Mouse (Mus musculus) CH12.LX (cell line): ENCODE results near the gene Kank1. TPM values are rescaled to one million over a fixed set of nuclear protein-coding genes. Genes with fewer than 3 reads are reported as not detected.

Experiments used
- DNase-seq: peaks from one replicate; pipeline ENCODE4 v3.0.0-alpha.2; 2013; ENCODE audit errors: extremely low read depth
- H3K27ac ChIP-seq: 2 replicates; pipeline ENCODE4 v1.5.1; 2012; ENCODE audit warnings: low read depth, mild to moderate bottlenecking, control low read depth, moderate library complexity; ENCODE audit not compliant: insufficient read depth
- H3K27me3 ChIP-seq: replicated peaks from 2 replicates; pipeline ENCODE3; 2012; ENCODE audit warnings: inconsistent platforms
- H3K36me3 ChIP-seq, 2 experiments: replicated peaks in 1 of 2; 2 replicates each; pipeline versions ENCODE3 to v1.6.1; 2012; ENCODE audit warnings: inconsistent platforms in 1 of 2, low read length in 1 of 2, mild to moderate bottlenecking in 1 of 2, mixed read lengths in 1 of 2, moderate library complexity in 1 of 2; ENCODE audit not compliant: control insufficient read depth in 1 of 2, insufficient read depth in 1 of 2
- H3K4me1 ChIP-seq, 2 experiments: 2 replicates each; pipeline ENCODE4 v1.6.1; 2012; ENCODE audit warnings: inconsistent platforms in 1 of 2, moderate library complexity in 1 of 2; ENCODE audit not compliant: insufficient read depth in 2 of 2, control insufficient read depth in 1 of 2
- H3K4me2 ChIP-seq: 2 replicates; pipeline ENCODE4 v1.6.1; 2012; ENCODE audit warnings: low read depth, mild to moderate bottlenecking, control low read depth; ENCODE audit not compliant: poor library complexity, insufficient read depth, severe bottlenecking
- H3K4me3 ChIP-seq, 3 experiments: fragments of 150-350 bp in 1 of 3; sonication (generic) in 1 of 3; replicated peaks in 1 of 3; 2 replicates each; pipeline versions ENCODE3 to v1.5.1; 2011 to 2012; ENCODE audit warnings: low read depth in 2 of 3, low read length in 2 of 3, mild to moderate bottlenecking in 2 of 3, moderate library complexity in 2 of 3, control low read depth in 1 of 3, improper control_type of control experiment in 1 of 3, inconsistent platforms in 1 of 3, mixed read lengths in 1 of 3; ENCODE audit not compliant: poor library complexity in 1 of 3
- H3K79me2 ChIP-seq: replicated peaks from 2 replicates; pipeline ENCODE4 v1.6.1; 2012; ENCODE audit warnings: mild to moderate bottlenecking, moderate library complexity; ENCODE audit not compliant: control insufficient read depth, poor library complexity, insufficient read depth, severe bottlenecking; ENCODE audit errors: extremely low read depth
- H3K9ac ChIP-seq: 2 replicates; pipeline ENCODE4 v1.6.1; 2012; ENCODE audit warnings: low read depth, mild to moderate bottlenecking, control low read depth, moderate library complexity; ENCODE audit not compliant: insufficient read depth
- H3K9me3 ChIP-seq: replicated peaks from 2 replicates; pipeline ENCODE3; 2012; ENCODE audit warnings: low read length, inconsistent platforms, mixed read lengths
- CHD1 ChIP-seq: IDR thresholded peaks from 2 replicates; pipeline ENCODE4 v1.6.1; 2012; ENCODE audit warnings: low read depth, low read length, improper control_type of control experiment, inconsistent platforms
- EP300 ChIP-seq: IDR thresholded peaks from 2 replicates; pipeline ENCODE4 v1.6.1; 2011; ENCODE audit warnings: low read length, improper control_type of control experiment
- ETS1 ChIP-seq: conservative IDR thresholded peaks from 2 replicates; pipeline ENCODE4 v1.6.1; 2012; ENCODE audit warnings: low read depth, mild to moderate bottlenecking, inconsistent platforms, low read length, improper control_type of control experiment, moderate library complexity
- JUN ChIP-seq: IDR thresholded peaks from 2 replicates; pipeline ENCODE4 v1.6.1; 2011; ENCODE audit warnings: low read depth, mild to moderate bottlenecking, low read length, improper control_type of control experiment, moderate library complexity; ENCODE audit not compliant: insufficient read depth
- JUND ChIP-seq: conservative IDR thresholded peaks from 2 replicates; pipeline ENCODE4 v1.6.1; 2011; ENCODE audit warnings: low read depth, low read length, improper control_type of control experiment
- MAFK ChIP-seq: IDR thresholded peaks from 2 replicates; pipeline ENCODE4 v1.6.1; 2011; ENCODE audit warnings: low read length, improper control_type of control experiment; ENCODE audit not compliant: insufficient replicate concordance
- MAX ChIP-seq: IDR thresholded peaks from 2 replicates; pipeline ENCODE4 v1.6.1; 2011; ENCODE audit warnings: low read length, improper control_type of control experiment
- MEF2A ChIP-seq: IDR thresholded peaks from 2 replicates; pipeline ENCODE4 v1.6.1; 2014; ENCODE audit warnings: low read depth, mild to moderate bottlenecking, inconsistent platforms, low read length, improper control_type of control experiment, borderline replicate concordance
- MYC ChIP-seq: IDR thresholded peaks from 2 replicates; pipeline ENCODE4 v1.6.1; 2011; ENCODE audit warnings: low read depth, mild to moderate bottlenecking, improper control_type of control experiment, low read length
- NRF1 ChIP-seq: IDR thresholded peaks from 2 replicates; pipeline ENCODE4 v1.6.1; 2014; ENCODE audit warnings: low read depth, mild to moderate bottlenecking, inconsistent platforms, low read length, improper control_type of control experiment, moderate library complexity
- POLR2AphosphoS2 ChIP-seq: IDR thresholded peaks from 2 replicates; pipeline ENCODE4 v1.6.1; 2011; ENCODE audit warnings: low read depth, low read length, improper control_type of control experiment
- RAD21 ChIP-seq: IDR thresholded peaks from 2 replicates; pipeline ENCODE4 v1.6.1; 2011; ENCODE audit warnings: low read depth, mild to moderate bottlenecking, low read length, improper control_type of control experiment, moderate library complexity
- RCOR1 ChIP-seq: conservative IDR thresholded peaks from 2 replicates; pipeline ENCODE4 v1.6.1; 2012; ENCODE audit warnings: low read depth, mild to moderate bottlenecking, inconsistent platforms, low read length, improper control_type of control experiment
- SIN3A ChIP-seq: IDR thresholded peaks from 2 replicates; pipeline ENCODE4 v1.6.1; 2012; ENCODE audit warnings: low read length, improper control_type of control experiment, inconsistent platforms
- SMC3 ChIP-seq: IDR thresholded peaks from 2 replicates; pipeline ENCODE4 v1.6.1; 2011; ENCODE audit warnings: low read depth, low read length, improper control_type of control experiment
- TBP ChIP-seq: conservative IDR thresholded peaks from 2 replicates; pipeline ENCODE4 v1.6.1; 2011; ENCODE audit warnings: low read depth, low read length, improper control_type of control experiment
- UBTF ChIP-seq: IDR thresholded peaks from 2 replicates; pipeline ENCODE4 v1.6.1; 2012; ENCODE audit warnings: low read depth, mild to moderate bottlenecking, inconsistent platforms, low read length, improper control_type of control experiment, moderate library complexity
- USF1 ChIP-seq: IDR thresholded peaks from 2 replicates; pipeline ENCODE4 v1.6.1; 2014; ENCODE audit warnings: low read depth, mild to moderate bottlenecking, inconsistent platforms, low read length, improper control_type of control experiment
- ZKSCAN1 ChIP-seq: IDR thresholded peaks from 2 replicates; pipeline ENCODE4 v1.6.1; 2012; ENCODE audit warnings: low read depth, inconsistent platforms, low read length, improper control_type of control experiment, borderline replicate concordance
- ZMIZ1 ChIP-seq: IDR thresholded peaks from 2 replicates; pipeline ENCODE4 v1.6.1; 2012; ENCODE audit warnings: low read depth, mild to moderate bottlenecking, inconsistent platforms, low read length, improper control_type of control experiment
- ZNF384 ChIP-seq: IDR thresholded peaks from 2 replicates; pipeline ENCODE4 v1.6.1; 2012; ENCODE audit warnings: low read depth, low read length, improper control_type of control experiment, inconsistent platforms
- dilution Hi-C: fragments of 300-500 bp; cut with MboI; formaldehyde crosslinking; loops from 2 replicates; pipeline ENCODE4 v1.14.3; 2020; ENCODE audit warnings: low sequenced_read_pairs; ENCODE audit not compliant: extremely low pct_unique_long_range_greater_than_20kb, extremely low pct_ligation_motif_present
- in situ Hi-C: fragments of 300-500 bp; cut with MboI; formaldehyde crosslinking; loops from 3 replicates; pipeline ENCODE4 v1.14.3; 2019; ENCODE audit warnings: low sequenced_read_pairs, low pct_ligation_motif_present, low pct_unique_long_range_greater_than_20kb, mixed read lengths
- polyA plus RNA-seq: library from polyadenylated mRNA; unstranded; fragments of >175 nt; gene quantifications from 2 replicates; pipeline ENCODE4 v1.2.1, GENCODE M21; 2012; ENCODE audit warnings: low read depth; ENCODE audit not compliant: insufficient read length
- total RNA-seq, 2 experiments: library from RNA; depleted of rRNA; stranded (reverse); fragments of 300-350 nt in 1 of 2; fragments of >200 nt in 1 of 2; gene quantifications; 2 replicates each; pipeline ENCODE4 v1.2.3; 2012 to 2014

Gene Kank1
- total and polyA plus RNA-seq, 3 experiments: 0.10 to 0.13 (median 0.12) TPM

DNA sequence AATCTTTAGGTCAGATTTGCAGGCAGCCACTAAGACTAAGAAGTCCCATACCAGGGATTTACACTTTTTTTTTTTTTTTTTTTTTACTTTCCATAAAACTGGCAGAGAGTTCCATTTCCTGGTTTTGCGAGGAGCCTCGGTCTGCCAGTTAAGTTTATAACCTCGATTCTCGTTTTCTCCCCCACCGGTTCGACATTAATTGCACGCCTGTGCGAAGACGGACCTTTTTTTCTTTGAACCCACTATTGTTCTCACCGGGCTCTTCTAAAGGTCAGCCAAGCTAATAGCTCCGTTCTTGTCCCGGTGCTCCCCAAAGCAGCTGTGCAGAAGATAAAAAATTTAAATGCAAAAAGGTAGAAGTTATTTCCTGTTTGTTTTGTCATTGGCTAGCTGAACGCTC lies 12.5 kb downstream of the Kank1 start:
- TF ChIP-seq UBTF (no peak), EP300 (no peak), ZNF384 (peak; percentile 34), SMC3 (no peak), CHD1 (no peak), MEF2A (no peak)
- H3K9me3 ChIP-seq: no peaks in the 10 kb centered on the region
- H3K27ac ChIP-seq: no peak overlapping the region
- no peak overlapping the region for H3K4me2 ChIP-seq
- H3K79me2 ChIP-seq: no peaks in the 10 kb centered on the region
- H3K4me3 ChIP-seq: no peak overlapping the region
- H3K9ac ChIP-seq: no peak overlapping the region
- in situ Hi-C loops: no loop called here
- DNase-seq: no peak
- no peaks in the 10 kb centered on the region for H3K27me3 ChIP-seq
- peaks cover 0 to 6% of the 10 kb centered on the region in 2 experiments; a peak in 1 of 4 replicates for H3K4me1 ChIP-seq
- no peaks in the 10 kb centered on the region for H3K36me3 ChIP-seq
- dilution Hi-C loops: no loop called here

DNA sequence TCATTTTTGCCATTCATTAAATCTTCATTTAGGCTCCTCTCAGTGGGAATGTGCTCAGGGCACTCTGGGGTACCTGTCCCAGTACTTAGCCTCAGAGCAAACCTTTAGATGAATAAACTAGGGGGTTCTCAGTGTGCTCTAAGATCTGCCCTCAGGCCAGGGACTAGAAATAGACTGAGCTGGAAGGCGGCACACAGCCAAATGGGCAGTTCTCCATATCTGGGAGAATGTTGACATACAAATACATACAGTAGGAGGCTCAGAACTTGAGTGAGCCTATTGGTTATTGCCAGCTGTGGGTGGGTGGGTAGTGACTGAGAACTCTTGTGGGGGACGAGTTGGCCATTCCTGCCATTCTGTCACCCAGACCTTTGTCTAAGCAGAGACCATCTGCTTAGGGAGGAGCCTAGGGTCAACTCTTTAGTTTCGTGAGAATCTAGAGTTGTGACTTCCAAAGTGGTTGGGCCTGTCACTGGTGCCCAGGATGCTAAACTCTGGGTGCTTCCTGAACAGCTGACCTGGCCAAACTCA lies 14.9 kb downstream of the Kank1 start:
- no peaks in the 10 kb centered on the region for H3K27me3 ChIP-seq
- H3K36me3 ChIP-seq: no peaks in the 10 kb centered on the region
- TF ChIP-seq POLR2AphosphoS2 (no peak), TBP (no peak), ZNF384 (no peak), ZKSCAN1 (no peak), UBTF (no peak), MYC (no peak), RCOR1 (no peak), MAX (no peak), MEF2A (no peak), SIN3A (no peak), USF1 (no peak), ETS1 (no peak), JUN (no peak), MAFK (no peak), RAD21 (no peak), CHD1 (no peak), JUND (no peak), NRF1 (no peak), ZMIZ1 (no peak)
- in situ Hi-C loops (no loop called here), dilution Hi-C loops (no loop called here)
- H3K9me3 ChIP-seq: no peaks in the 10 kb centered on the region
- H3K4me2 ChIP-seq: no peak overlapping the region
- DNase-seq: no peak
- H3K4me1 ChIP-seq: peaks cover 0 to 6% of the 10 kb centered on the region in 2 experiments; a peak in 1 of 4 replicates
- no peaks in the 10 kb centered on the region for H3K79me2 ChIP-seq
- H3K9ac ChIP-seq: no peak overlapping the region
- no peak overlapping the region for H3K27ac ChIP-seq
- no peak overlapping the region for H3K4me3 ChIP-seq
